Mouse (Mus musculus): ENCODE measurements around the gene Hmcn1. TPM values are rescaled to one million over a fixed set of nuclear protein-coding genes. Genes with fewer than 3 reads are reported as not detected.

The Hmcn1 gene
- total and polyA plus RNA-seq, 3 experiments: not detected

DNA sequence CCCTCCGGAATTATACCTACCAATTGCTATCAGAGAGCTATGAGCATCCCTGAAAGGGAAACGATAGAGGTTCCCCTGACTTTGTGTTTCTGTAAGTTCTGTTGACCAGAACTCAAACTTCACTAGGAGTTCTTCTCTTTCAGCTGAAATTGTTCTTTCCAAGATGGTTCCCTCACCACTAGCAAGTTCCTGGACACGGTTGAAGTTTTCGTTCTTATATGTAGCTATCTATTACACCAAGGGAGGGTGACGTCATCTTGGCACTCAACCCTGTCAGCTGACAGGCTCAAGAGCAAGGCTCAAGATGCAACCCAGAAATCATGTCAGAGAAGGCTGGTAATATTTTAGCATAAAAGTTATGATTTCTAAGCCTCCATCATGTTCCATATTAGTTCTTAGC lies 239.3 kb downstream of the Hmcn1 start:
- H3K9ac ChIP-seq (ENCODE audit: control insufficient read depth, low read depth, low read length, poor library complexity, severe bottlenecking): no peak overlapping the region
- H3K9me3 ChIP-seq (replicated peaks; ENCODE audit: insufficient read depth, low read length): no peaks in the 10 kb centered on the region
- no peaks in the 10 kb centered on the region for H3K27me3 ChIP-seq (ENCODE audit: control insufficient read depth in 1 of 2, insufficient read depth in 2 of 2, low read length in 2 of 2)
- no peak for DNase-seq (ENCODE audit: low read depth, low spot score)
- no peaks in the 10 kb centered on the region for H3K79me2 ChIP-seq (ENCODE audit: control insufficient read depth, insufficient read depth, low read length, poor library complexity)
- TF ChIP-seq MYB (IDR thresholded peaks at IDR 0.05; ENCODE audit: low read depth, low read length) (no peak), SMC3 (IDR thresholded peaks at IDR 0.05; ENCODE audit: low read depth, low read length) (no peak)
- H3K4me1 ChIP-seq (ENCODE audit: control insufficient read depth in 1 of 2, insufficient read depth in 2 of 2, low read length in 2 of 2): no peaks in the 10 kb centered on the region
- no peaks in the 10 kb centered on the region for H3K36me3 ChIP-seq (ENCODE audit: control insufficient read depth in 1 of 2, insufficient read depth in 2 of 2, low read length in 2 of 2)
- H3K27ac ChIP-seq (ENCODE audit: control insufficient read depth, low read depth, low read length): no peak overlapping the region
- H3K4me3 ChIP-seq (ENCODE audit: control insufficient read depth in 1 of 2, insufficient read depth in 1 of 2, low read depth in 2 of 2, low read length in 2 of 2): no peak overlapping the region

DNA sequence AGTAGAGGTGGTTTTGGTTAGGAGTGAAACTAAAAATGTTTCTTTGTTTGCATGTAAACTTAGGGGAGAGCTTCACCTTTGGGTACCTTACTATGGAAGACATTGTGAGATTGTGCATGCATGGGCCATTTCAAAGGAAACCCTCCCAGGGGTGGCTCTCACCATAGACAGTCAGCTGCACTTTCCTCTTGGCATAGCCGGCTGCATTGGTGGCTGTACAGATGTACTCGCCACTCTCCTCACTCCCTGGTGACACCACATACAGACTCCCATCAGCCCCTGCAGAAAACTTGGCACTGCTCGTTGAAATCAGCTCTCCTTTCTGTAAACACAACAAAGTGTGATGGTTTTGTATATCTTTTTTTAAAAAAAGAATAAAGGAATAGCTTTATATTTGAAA lies 244.5 kb downstream of the Hmcn1 start:
- no peak overlapping the region for H3K4me3 ChIP-seq (ENCODE audit: control insufficient read depth in 1 of 2, insufficient read depth in 1 of 2, low read depth in 2 of 2, low read length in 2 of 2)
- DNase-seq (ENCODE audit: low read depth, low spot score): no peak
- no peak overlapping the region for H3K9ac ChIP-seq (ENCODE audit: control insufficient read depth, low read depth, low read length, poor library complexity, severe bottlenecking)
- H3K79me2 ChIP-seq (ENCODE audit: control insufficient read depth, insufficient read depth, low read length, poor library complexity): no peaks in the 10 kb centered on the region
- H3K36me3 ChIP-seq (ENCODE audit: control insufficient read depth in 1 of 2, insufficient read depth in 2 of 2, low read length in 2 of 2): no peaks in the 10 kb centered on the region
- no peaks in the 10 kb centered on the region for H3K9me3 ChIP-seq (replicated peaks; ENCODE audit: insufficient read depth, low read length)
- H3K27me3 ChIP-seq (ENCODE audit: control insufficient read depth in 1 of 2, insufficient read depth in 2 of 2, low read length in 2 of 2): no peaks in the 10 kb centered on the region
- H3K4me1 ChIP-seq (ENCODE audit: control insufficient read depth in 1 of 2, insufficient read depth in 2 of 2, low read length in 2 of 2): no peaks in the 10 kb centered on the region
- TF ChIP-seq SMC3 (IDR thresholded peaks at IDR 0.05; ENCODE audit: low read depth, low read length) (no peak), ZNF384 (IDR thresholded peaks at IDR 0.05; ENCODE audit: low read depth, low read length) (no peak), ZMIZ1 (IDR thresholded peaks at IDR 0.05; ENCODE audit: low read depth, low read length) (no peak), SIN3A (IDR thresholded peaks at IDR 0.05; ENCODE audit: low read length) (no peak), HCFC1 (IDR thresholded peaks at IDR 0.05; ENCODE audit: low read depth, low read length) (no peak), CTCF (IDR thresholded peaks at IDR 0.05 in 2 of 3, conservative IDR thresholded peaks at IDR 0.05 in 1 of 3; ENCODE audit: control insufficient read depth in 1 of 3, insufficient read depth in 1 of 3, low read depth in 2 of 3, low read length in 3 of 3, poor library complexity in 1 of 3, severe bottlenecking in 1 of 3) (no peak)
- H3K27ac ChIP-seq (ENCODE audit: control insufficient read depth, low read depth, low read length): no peak overlapping the region

DNA sequence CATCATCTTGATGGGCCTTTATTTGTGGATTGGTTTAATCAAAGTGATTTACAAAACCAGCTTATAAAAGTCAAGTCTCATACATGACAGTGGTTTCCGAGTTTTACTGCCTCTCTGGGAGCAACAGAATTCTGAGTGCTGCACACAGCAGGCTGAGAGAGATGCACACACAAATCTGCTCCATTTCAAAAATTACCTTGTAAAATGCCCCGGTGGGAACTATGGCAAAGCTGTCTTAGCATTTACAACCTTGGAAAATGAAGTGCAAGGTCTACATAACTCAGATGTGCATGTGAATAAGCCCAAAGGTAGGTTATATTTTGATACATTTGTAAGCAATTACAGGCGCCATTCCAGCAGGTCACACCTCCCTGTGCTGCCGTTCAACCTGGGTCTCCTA lies 245.5 kb downstream of the Hmcn1 start:
- no peak for DNase-seq (ENCODE audit: low read depth, low spot score)
- Histone ChIP-seq H3K27ac (ENCODE audit: control insufficient read depth, low read depth, low read length) (no peak overlapping the region), H3K9me3 (replicated peaks; ENCODE audit: insufficient read depth, low read length) (no peaks in the 10 kb centered on the region), H3K4me1 (ENCODE audit: control insufficient read depth in 1 of 2, insufficient read depth in 2 of 2, low read length in 2 of 2) (no peaks in the 10 kb centered on the region), H3K4me3 (ENCODE audit: control insufficient read depth in 1 of 2, insufficient read depth in 1 of 2, low read depth in 2 of 2, low read length in 2 of 2) (no peak overlapping the region), H3K9ac (ENCODE audit: control insufficient read depth, low read depth, low read length, poor library complexity, severe bottlenecking) (no peak overlapping the region), H3K79me2 (ENCODE audit: control insufficient read depth, insufficient read depth, low read length, poor library complexity) (no peaks in the 10 kb centered on the region), H3K36me3 (ENCODE audit: control insufficient read depth in 1 of 2, insufficient read depth in 2 of 2, low read length in 2 of 2) (no peaks in the 10 kb centered on the region), H3K27me3 (ENCODE audit: control insufficient read depth in 1 of 2, insufficient read depth in 2 of 2, low read length in 2 of 2) (no peaks in the 10 kb centered on the region)
- TF ChIP-seq ZMIZ1 (IDR thresholded peaks at IDR 0.05; ENCODE audit: low read depth, low read length): no peak
- no peak for TF ChIP-seq ZC3H11A (IDR thresholded peaks at IDR 0.05; ENCODE audit: low read depth, low read length)
- TF ChIP-seq TBP (IDR thresholded peaks at IDR 0.05; ENCODE audit: low read depth, low read length): no peak
- TF ChIP-seq JUND (IDR thresholded peaks at IDR 0.05; ENCODE audit: low read depth, low read length): no peak
- no peak for TF ChIP-seq E2F4 (IDR thresholded peaks at IDR 0.05; ENCODE audit: borderline replicate concordance, low read depth, low read length)
- TF ChIP-seq ZNF384 (IDR thresholded peaks at IDR 0.05; ENCODE audit: low read depth, low read length): no peak
- no peak for TF ChIP-seq ETS1 (IDR thresholded peaks at IDR 0.05; ENCODE audit: low read depth, low read length)
- TF ChIP-seq ELF1 (IDR thresholded peaks at IDR 0.05; ENCODE audit: low read depth, low read length): no peak
- no peak for TF ChIP-seq MAZ (IDR thresholded peaks at IDR 0.05; ENCODE audit: low read depth, low read length)
- no peak for TF ChIP-seq SIN3A (IDR thresholded peaks at IDR 0.05; ENCODE audit: low read length)
- TF ChIP-seq POLR2AphosphoS5 (IDR thresholded peaks at IDR 0.05; ENCODE audit: borderline replicate concordance, low read depth, low read length): no peak
- TF ChIP-seq HCFC1 (IDR thresholded peaks at IDR 0.05; ENCODE audit: low read depth, low read length): no peak
